Mouse (Mus musculus) splenic B cell, adult 2 months (primary cell): ENCODE data around the gene Tmtc2.

Source experiments
- DNase-seq: peaks from one replicate; pipeline ENCODE4 v3.0.0-alpha.2; 2011; ENCODE audit warnings: low read depth, low spot score
- H3K27me3 ChIP-seq: 2 replicates; pipeline ENCODE4 v1.6.1; 2012; ENCODE audit warnings: mild to moderate bottlenecking, low read length, moderate library complexity, mixed read lengths; ENCODE audit not compliant: control insufficient read depth, poor library complexity, insufficient read depth, severe bottlenecking
- H3K36me3 ChIP-seq: 2 replicates; pipeline ENCODE4 v1.6.1; 2012; ENCODE audit warnings: mild to moderate bottlenecking, low read length, moderate library complexity, mixed read lengths; ENCODE audit not compliant: control insufficient read depth, poor library complexity, insufficient read depth, severe bottlenecking

Gene Tmtc2

GRCm38 (mm10) chr10:105428080-105428479 is 146.2 kb downstream of the Tmtc2 start:
- no peaks in the 10 kb centered on the region for H3K27me3 ChIP-seq
- DNase-seq: no peak
- H3K36me3 ChIP-seq: no peaks in the 10 kb centered on the region

- no peaks in the 10 kb centered on the region for H3K36me3 ChIP-seq
- no peak for DNase-seq
- H3K27me3 ChIP-seq: no peaks in the 10 kb centered on the region
Observed at GRCm38 (mm10) chr10:105427625-105428024, 146.6 kb downstream of the Tmtc2 start.

GRCm38 (mm10) chr10:105425052-105425451 is 149.2 kb downstream of the Tmtc2 start:
- Histone ChIP-seq H3K27me3 (no peaks in the 10 kb centered on the region), H3K36me3 (no peaks in the 10 kb centered on the region)
- no peak for DNase-seq

DNA sequence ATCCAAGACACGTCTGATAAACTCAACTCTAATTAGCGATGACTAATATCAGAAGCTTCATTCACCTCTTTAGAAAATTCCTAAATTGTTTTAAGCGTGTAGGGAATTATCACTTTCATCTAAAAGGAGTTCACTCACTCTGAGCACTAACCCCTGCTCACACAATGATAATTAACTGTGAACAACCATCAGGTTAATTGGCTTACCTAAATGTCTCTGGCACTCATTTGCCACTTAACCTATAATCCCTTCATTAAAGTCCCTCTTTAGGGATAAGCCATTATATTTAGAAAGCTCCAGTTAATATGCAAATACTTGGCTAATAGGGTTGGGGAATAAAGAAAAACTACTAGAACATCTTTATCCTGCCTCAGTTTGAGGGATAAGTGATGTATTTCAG is 151.1 kb downstream of the Tmtc2 start:
- no peak for DNase-seq
- H3K36me3 ChIP-seq: no peaks in the 10 kb centered on the region
- no peaks in the 10 kb centered on the region for H3K27me3 ChIP-seq

GRCm38 (mm10) chr10:105417845-105418383 is 156.3 kb downstream of the Tmtc2 start:
- Histone ChIP-seq H3K27me3 (no peaks in the 10 kb centered on the region), H3K36me3 (no peaks in the 10 kb centered on the region)
- DNase-seq: no peak

DNA sequence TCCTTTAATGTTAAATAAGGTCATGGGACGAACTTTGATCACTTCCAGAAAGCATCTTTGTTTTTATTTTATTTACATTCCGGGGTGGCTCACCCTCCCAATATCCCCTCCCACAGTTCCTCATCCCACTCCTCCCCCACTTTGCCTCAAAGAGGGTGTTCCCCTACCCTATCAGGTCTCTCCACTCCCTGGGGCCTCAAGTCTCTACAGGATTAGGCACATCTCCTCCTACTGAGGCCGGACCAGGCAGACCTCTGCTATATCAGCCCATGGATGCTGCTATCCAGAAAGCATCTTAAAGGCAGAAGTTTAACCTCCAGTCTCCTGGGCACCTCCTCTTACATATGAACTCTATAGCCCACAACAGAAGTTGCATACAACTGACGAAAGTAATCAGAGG is 157.7 kb downstream of the Tmtc2 start:
- Histone ChIP-seq H3K36me3 (no peaks in the 10 kb centered on the region), H3K27me3 (no peaks in the 10 kb centered on the region)
- no peak for DNase-seq

- DNase-seq: no peak
- Histone ChIP-seq H3K36me3 (no peaks in the 10 kb centered on the region), H3K27me3 (no peaks in the 10 kb centered on the region)
Observed at GRCm38 (mm10) chr10:105405856-105406527, 168.3 kb downstream of the Tmtc2 start.

DNA sequence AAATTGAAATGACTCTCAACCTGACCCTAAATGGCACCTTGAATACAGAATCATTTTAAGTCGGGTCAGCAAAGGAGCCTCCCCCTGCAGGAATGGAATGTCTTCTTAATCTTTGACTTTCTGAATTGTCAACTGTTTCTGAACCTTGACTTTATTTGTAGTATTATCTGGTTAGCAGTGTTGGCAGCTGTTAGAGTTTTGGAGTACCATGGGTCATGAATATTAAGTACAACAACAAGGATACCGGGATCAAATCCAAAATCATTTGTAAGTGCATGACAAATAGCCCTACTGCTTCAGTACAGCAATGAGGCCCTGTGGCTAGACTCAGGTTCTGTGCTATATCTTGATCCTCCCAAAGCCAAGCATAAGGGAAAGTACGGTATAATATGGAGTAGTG is 170.3 kb downstream of the Tmtc2 start:
- DNase-seq: no peak
- Histone ChIP-seq H3K27me3 (no peaks in the 10 kb centered on the region), H3K36me3 (no peaks in the 10 kb centered on the region)

GRCm38 (mm10) chr10:105402481-105402779 is 171.8 kb downstream of the Tmtc2 start:
- DNase-seq: no peak
- Histone ChIP-seq H3K27me3 (no peaks in the 10 kb centered on the region), H3K36me3 (no peaks in the 10 kb centered on the region)

DNA sequence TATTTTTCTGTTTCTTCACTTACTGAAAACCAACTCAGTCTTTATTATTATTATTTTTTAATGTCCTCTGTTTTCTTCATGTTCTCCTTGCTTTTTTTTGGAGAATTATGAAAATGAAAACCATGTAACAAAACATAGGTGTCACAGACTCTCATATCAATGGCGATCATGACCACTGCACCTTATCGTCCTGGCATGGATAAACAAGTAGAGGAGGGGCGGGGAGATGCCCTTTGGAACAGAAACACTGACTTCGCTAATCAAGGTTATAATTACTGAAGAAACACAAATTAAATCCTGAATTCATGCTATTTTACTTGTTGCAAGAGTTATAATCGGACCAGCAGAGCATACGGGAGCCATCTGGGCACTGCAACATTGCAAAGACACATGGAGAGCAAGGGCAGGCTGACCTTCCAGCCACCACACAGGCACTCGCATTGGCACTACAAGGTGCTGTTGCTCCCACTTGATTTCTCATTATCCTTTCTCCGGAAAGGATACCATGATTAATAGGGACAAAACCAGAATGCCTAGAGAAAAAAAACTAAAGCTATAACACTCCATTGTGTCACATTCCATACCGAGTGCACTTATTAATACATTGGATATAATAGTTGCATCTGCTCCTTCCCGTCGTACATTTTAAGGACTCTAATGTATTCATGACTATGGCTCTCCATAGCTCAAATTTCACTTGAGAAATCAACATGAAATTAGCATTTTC is 172.3 kb downstream of the Tmtc2 start:
- Histone ChIP-seq H3K36me3 (no peaks in the 10 kb centered on the region), H3K27me3 (no peaks in the 10 kb centered on the region)
- no peak for DNase-seq

DNA sequence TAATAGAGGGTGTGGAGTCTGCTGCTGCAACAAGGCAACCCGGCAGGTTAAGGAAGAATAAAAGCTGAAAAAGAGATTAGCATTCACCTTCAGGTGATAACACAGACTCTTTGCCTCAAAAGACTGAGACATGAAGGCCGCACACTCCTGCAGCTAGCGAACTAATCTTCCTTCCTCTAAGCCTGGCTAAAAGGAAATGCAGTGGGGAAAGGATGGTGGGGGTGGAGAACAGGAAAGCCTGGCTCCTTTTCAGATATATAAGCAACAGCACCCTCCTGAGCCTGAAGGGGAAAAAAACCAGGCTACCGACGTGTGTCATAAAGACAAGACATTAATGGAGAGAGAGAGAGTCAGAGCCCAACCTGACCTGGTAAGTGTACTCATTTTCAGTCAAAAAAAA is 174.9 kb downstream of the Tmtc2 start:
- DNase-seq: no peak
- Histone ChIP-seq H3K27me3 (no peaks in the 10 kb centered on the region), H3K36me3 (no peaks in the 10 kb centered on the region)

- H3K27me3 ChIP-seq: no peaks in the 10 kb centered on the region
- no peak for DNase-seq
Observed at GRCm38 (mm10) chr10:105384065-105384464, 190.2 kb downstream of the Tmtc2 start.

GRCm38 (mm10) chr10:105381705-105382104 is 192.5 kb downstream of the Tmtc2 start:
- Histone ChIP-seq H3K36me3 (no peaks in the 10 kb centered on the region), H3K27me3 (no peaks in the 10 kb centered on the region)
- no peak for DNase-seq

More at GRCm38 (mm10) chr10:105384065-105384464, 190.2 kb downstream of the Tmtc2 start:
- H3K36me3 ChIP-seq: no peaks in the 10 kb centered on the region

- Histone ChIP-seq H3K36me3 (no peaks in the 10 kb centered on the region), H3K27me3 (no peaks in the 10 kb centered on the region)
- DNase-seq: no peak
Observed at GRCm38 (mm10) chr10:105381202-105381601, 193.0 kb downstream of the Tmtc2 start.

DNA sequence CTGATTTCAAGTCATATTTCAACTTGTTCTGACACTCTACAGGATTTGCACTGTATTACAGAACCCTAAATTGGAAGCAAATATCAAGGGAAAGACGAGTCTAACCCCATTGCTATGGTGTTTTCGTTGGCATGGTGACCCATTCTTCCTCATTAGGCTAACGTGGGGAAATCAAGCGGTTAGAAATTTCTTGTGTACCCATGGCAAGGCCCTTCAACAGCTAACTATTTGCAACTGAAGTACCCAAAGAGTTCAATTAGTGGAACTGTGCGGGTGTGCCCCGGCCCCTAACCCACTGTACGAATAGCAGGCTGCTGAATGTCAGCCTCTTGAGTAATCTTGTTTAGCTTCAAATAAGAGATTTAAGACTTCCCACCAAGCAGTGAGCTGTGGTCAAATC is 193.7 kb downstream of the Tmtc2 start:
- no peak for DNase-seq
- no peaks in the 10 kb centered on the region for H3K27me3 ChIP-seq
- no peaks in the 10 kb centered on the region for H3K36me3 ChIP-seq
